Mouse (Mus musculus): Measurements from ENCODE around the gene Usp46.
A peak's percentile ranks its signal among the peaks of the same experiment; 100 is the strongest.
"Not testable (repeated sequence)": the region's sequence is repeated elsewhere in the genome, so short reads cannot be mapped to it uniquely, and the experiment has no call there.

Usp46 gene

GRCm38 (mm10) chr5:74028221-74028620, 40.0 kb downstream of the Usp46 start:
- DNase-seq (ENCODE audit: low spot score in 2 of 2) = no peak

GRCm38 (mm10) chr5:74020506-74020905, 47.7 kb downstream of the Usp46 start:
- no peak for DNase-seq (ENCODE audit: low spot score in 2 of 2)

- DNase-seq (ENCODE audit: low spot score in 2 of 2) = no peak
Measured at GRCm38 (mm10) chr5:74018870-74019565, 49.2 kb downstream of the Usp46 start.

GRCm38 (mm10) chr5:74017488-74017887, 50.7 kb downstream of the Usp46 start:
- no peak for DNase-seq (ENCODE audit: low spot score in 2 of 2)

- DNase-seq (ENCODE audit: low spot score in 2 of 2) = no peak
Measured at GRCm38 (mm10) chr5:74011629-74012028, 56.6 kb downstream of the Usp46 start.

GRCm38 (mm10) chr5:74007492-74008070, 60.6 kb downstream of the Usp46 start:
- no peak for DNase-seq (ENCODE audit: low spot score in 2 of 2)

GRCm38 (mm10) chr5:74005936-74006335, 62.3 kb downstream of the Usp46 start:
- DNase-seq (ENCODE audit: low spot score in 2 of 2) = no peak

GRCm38 (mm10) chr5:74001743-74002142, 66.5 kb downstream of the Usp46 start:
- DNase-seq (ENCODE audit: low spot score in 2 of 2) = no peak

GRCm38 (mm10) chr5:73998966-73999365, 69.3 kb downstream of the Usp46 start:
- DNase-seq (ENCODE audit: low spot score in 2 of 2) = no peak

- DNase-seq (ENCODE audit: low spot score in 2 of 2) = no peak
Measured at GRCm38 (mm10) chr5:73994850-73995249, 73.4 kb downstream of the Usp46 start.

GRCm38 (mm10) chr5:73993538-73993937, 74.7 kb downstream of the Usp46 start:
- no peak for DNase-seq (ENCODE audit: low spot score in 2 of 2)

- no peak for DNase-seq (ENCODE audit: low spot score in 2 of 2)
Measured at GRCm38 (mm10) chr5:73992321-73992720, 75.9 kb downstream of the Usp46 start.

- no peak for DNase-seq (ENCODE audit: low spot score in 2 of 2)
Measured at GRCm38 (mm10) chr5:73989532-73989931, 78.7 kb downstream of the Usp46 start.

- DNase-seq (ENCODE audit: low spot score in 2 of 2) = no peak
Measured at GRCm38 (mm10) chr5:73987777-73988560, 80.3 kb downstream of the Usp46 start.

GRCm38 (mm10) chr5:73977426-73977825, 90.8 kb downstream of the Usp46 start:
- no peak for DNase-seq (ENCODE audit: low spot score in 2 of 2)

- DNase-seq (ENCODE audit: low spot score in 2 of 2) = no peak
Measured at GRCm38 (mm10) chr5:73971701-73972100, 96.5 kb downstream of the Usp46 start.

- peak in 1 of 2 experiments; percentile 59 for DNase-seq (ENCODE audit: low spot score in 2 of 2)
Measured at GRCm38 (mm10) chr5:73970024-73970628, 98.1 kb downstream of the Usp46 start.

GRCm38 (mm10) chr5:73969338-73969737, 98.9 kb downstream of the Usp46 start:
- no peak for DNase-seq (ENCODE audit: low spot score in 2 of 2)

- DNase-seq (ENCODE audit: low spot score in 2 of 2) = no peak
Measured at GRCm38 (mm10) chr5:73959779-73960178, 108.5 kb downstream of the Usp46 start.

- DNase-seq (ENCODE audit: low spot score in 2 of 2) = not testable (repeated sequence)
Measured at GRCm38 (mm10) chr5:73958614-73959013, 109.6 kb downstream of the Usp46 start.

- DNase-seq (ENCODE audit: low spot score in 2 of 2) = peak in 1 of 2 experiments; percentile 29
Measured at GRCm38 (mm10) chr5:73958096-73958495, 110.1 kb downstream of the Usp46 start.

GRCm38 (mm10) chr5:73955691-73956090, 112.5 kb downstream of the Usp46 start:
- DNase-seq (ENCODE audit: low spot score in 2 of 2) = peak in 1 of 2 experiments; percentile 48

Data from frontal cortex, postnatal 36 days (tissue).